In genomic region chr3:154682570-154682969, GRCm38 (mm10) we compare ENCODE assay signal across 22 mouse cellular contexts. TPM values are rescaled to one million over a fixed set of nuclear protein-coding genes. Genes with fewer than 3 reads are reported as not detected.
DNase-seq lines count a peak whose midpoint lies in the region; ATAC-seq and TF ChIP-seq lines count a peak whose summit lies in the region.
"Had no signal": no experiment of that assay in that cellular context is flagged by ENCODE, and none has a peak within 500 bp of the region (broad histone marks: within the 10 kb centered on the region; RNA-seq: fewer than 3 reads in every experiment).

No protein-coding gene starts in this region.

- no peaks in the 10 kb centered on the region for H3K9me3 ChIP-seq in forebrain, embryonic 13.5 days (replicated peaks)
- no peaks in the 10 kb centered on the region for H3K9me3 ChIP-seq in forebrain, embryonic 14.5 days (replicated peaks; ENCODE audit: control insufficient read depth, low read length)
- H3K9me3 ChIP-seq in intestine, embryonic 14.5 days (ENCODE audit: control insufficient read depth, low read length), result no peaks in the 10 kb centered on the region
- no peaks in the 10 kb centered on the region for H3K9me3 ChIP-seq in intestine, postnatal 0 days (ENCODE audit: control insufficient read depth)
- H3K9me3 ChIP-seq in neural tube, embryonic 15.5 days (replicated peaks), result no peaks in the 10 kb centered on the region
- H3K9me3 ChIP-seq: embryonic facial prominence, embryonic 10.5 days; embryonic facial prominence, embryonic 12.5 days; forebrain, embryonic 15.5 days had no signal

- H3K4me3 ChIP-seq in forebrain, embryonic 13.5 days, result no peak overlapping the region
- H3K4me3 ChIP-seq in forebrain, embryonic 14.5 days (ENCODE audit: low read depth, low read length), result no peak overlapping the region
- no peak overlapping the region for H3K4me3 ChIP-seq in intestine, embryonic 14.5 days (ENCODE audit: low read depth, low read length)
- no peak overlapping the region for H3K4me3 ChIP-seq in intestine, postnatal 0 days (ENCODE audit: low read depth, low read length)
- H3K4me3 ChIP-seq in neural tube, embryonic 15.5 days (replicated peaks), result no peak overlapping the region
- H3K4me3 ChIP-seq: embryonic facial prominence, embryonic 10.5 days; embryonic facial prominence, embryonic 12.5 days; forebrain, embryonic 15.5 days had no signal

- TF ChIP-seq CTCF in intestine, postnatal 0 days (IDR thresholded peaks at IDR 0.05; ENCODE audit: low read depth), result no peak

- H3K27ac ChIP-seq in forebrain, embryonic 13.5 days, result no peak overlapping the region
- H3K27ac ChIP-seq in forebrain, embryonic 14.5 days (ENCODE audit: low read depth, low read length), result no peak overlapping the region
- no peak overlapping the region for H3K27ac ChIP-seq in intestine, embryonic 14.5 days (ENCODE audit: low read depth)
- no peak overlapping the region for H3K27ac ChIP-seq in intestine, postnatal 0 days (ENCODE audit: low read depth, low read length)
- H3K27ac ChIP-seq in neural tube, embryonic 15.5 days (replicated peaks), result no peak overlapping the region
- H3K27ac ChIP-seq: embryonic facial prominence, embryonic 10.5 days; embryonic facial prominence, embryonic 12.5 days; forebrain, embryonic 15.5 days had no signal

- no peak for DNase-seq in forebrain, embryonic 14.5 days (ENCODE audit: low spot score)
- peak; percentile 18 for DNase-seq in intestine, embryonic 14.5 days (ENCODE audit: low spot score)
- DNase-seq: adrenal gland, adult 8-10 months; adrenal gland, postnatal 14 days; adrenal gland, postnatal 36 days; B cell, adult 2 months; cerebellum, adult 11-12 months; cerebellum, adult 2 months; cerebellum, adult 9-10 months; cerebellum, postnatal 10 days; cerebellum, postnatal 25 days; forebrain, postnatal 0 days had no signal

- H3K36me3 ChIP-seq in forebrain, embryonic 13.5 days (ENCODE audit: poor library complexity, severe bottlenecking), result no peaks in the 10 kb centered on the region
- H3K36me3 ChIP-seq in forebrain, embryonic 14.5 days (ENCODE audit: control insufficient read depth, insufficient read depth, low read length), result no peaks in the 10 kb centered on the region
- no peaks in the 10 kb centered on the region for H3K36me3 ChIP-seq in intestine, embryonic 14.5 days (ENCODE audit: control insufficient read depth, insufficient read depth, low read length)
- H3K36me3 ChIP-seq in intestine, postnatal 0 days (ENCODE audit: control insufficient read depth, insufficient read depth), result no peaks in the 10 kb centered on the region
- no peaks in the 10 kb centered on the region for H3K36me3 ChIP-seq in neural tube, embryonic 15.5 days
- H3K36me3 ChIP-seq: embryonic facial prominence, embryonic 10.5 days; embryonic facial prominence, embryonic 12.5 days; forebrain, embryonic 15.5 days; G1E had no signal

- 0 out of 2 replicates have a peak, but pooled peaks have one; percentile 36 for ATAC-seq in forebrain, embryonic 13.5 days
- ATAC-seq in forebrain, embryonic 14.5 days, result no peak
- no peak for ATAC-seq in intestine, embryonic 14.5 days (replicated peaks; ENCODE audit: low FRiP score, low TSS enrichment, low read depth)
- ATAC-seq in intestine, postnatal 0 days, result no peak
- ATAC-seq in neural tube, embryonic 15.5 days (ENCODE audit: low FRiP score), result peak; percentile 53; the same call in 1 of the 2 replicates
- ATAC-seq: activated CD4-positive, CD25-positive, alpha-beta regulatory T cell, adult 4 months; CD4-positive, CD25-positive, alpha-beta regulatory T cell, adult 4 months; forebrain, embryonic 15.5 days; forebrain, postnatal 0 days; Patski had no signal

- H3K4me1 ChIP-seq in forebrain, embryonic 13.5 days, result peaks cover 4% of the 10 kb centered on the region; the same call in 1 of the 2 replicates
- H3K4me1 ChIP-seq in forebrain, embryonic 14.5 days (ENCODE audit: control insufficient read depth, insufficient read depth, low read length), result no peaks in the 10 kb centered on the region
- no peaks in the 10 kb centered on the region for H3K4me1 ChIP-seq in intestine, embryonic 14.5 days (replicated peaks; ENCODE audit: control insufficient read depth, insufficient read depth, low read length)
- no peaks in the 10 kb centered on the region for H3K4me1 ChIP-seq in intestine, postnatal 0 days (replicated peaks; ENCODE audit: control insufficient read depth, insufficient read depth, low read length)
- H3K4me1 ChIP-seq in neural tube, embryonic 15.5 days, result no peaks in the 10 kb centered on the region
- H3K4me1 ChIP-seq: embryonic facial prominence, embryonic 12.5 days; forebrain, embryonic 15.5 days had no signal

- H3K4me2 ChIP-seq in forebrain, embryonic 13.5 days, result no peak overlapping the region
- no peak overlapping the region for H3K4me2 ChIP-seq in forebrain, embryonic 14.5 days (ENCODE audit: low read length)
- H3K4me2 ChIP-seq in intestine, embryonic 14.5 days (ENCODE audit: low read length), result no peak overlapping the region
- H3K4me2 ChIP-seq in intestine, postnatal 0 days (replicated peaks; ENCODE audit: low read depth), result no peak overlapping the region
- no peak overlapping the region for H3K4me2 ChIP-seq in neural tube, embryonic 15.5 days
- H3K4me2 ChIP-seq: embryonic facial prominence, embryonic 12.5 days; forebrain, embryonic 15.5 days had no signal

- 79% methylated on average over 2 of the region's 2 CpGs for WGBS in forebrain, embryonic 13.5 days
- WGBS in forebrain, embryonic 14.5 days, result 78% methylated on average over 2 of the region's 2 CpGs
- 66% methylated on average over 2 of the region's 2 CpGs for WGBS in intestine, embryonic 14.5 days
- 70% methylated on average over 2 of the region's 2 CpGs for WGBS in intestine, postnatal 0 days
- WGBS in neural tube, embryonic 15.5 days, result 61% methylated on average over 2 of the region's 2 CpGs

- H3K9ac ChIP-seq in forebrain, embryonic 13.5 days, result no peak overlapping the region
- no peak overlapping the region for H3K9ac ChIP-seq in forebrain, embryonic 14.5 days (ENCODE audit: low read length)
- no peak overlapping the region for H3K9ac ChIP-seq in intestine, embryonic 14.5 days (ENCODE audit: low read length)
- no peak overlapping the region for H3K9ac ChIP-seq in intestine, postnatal 0 days (ENCODE audit: low read depth, low read length)
- no peak overlapping the region for H3K9ac ChIP-seq in neural tube, embryonic 15.5 days (replicated peaks)
- H3K9ac ChIP-seq: embryonic facial prominence, embryonic 12.5 days; forebrain, embryonic 15.5 days; forebrain, postnatal 0 days had no signal

- no peaks in the 10 kb centered on the region for H3K27me3 ChIP-seq in forebrain, embryonic 13.5 days
- no peaks in the 10 kb centered on the region for H3K27me3 ChIP-seq in forebrain, embryonic 14.5 days (replicated peaks; ENCODE audit: control insufficient read depth, insufficient read depth, low read length)
- no peaks in the 10 kb centered on the region for H3K27me3 ChIP-seq in intestine, embryonic 14.5 days (replicated peaks; ENCODE audit: control insufficient read depth, insufficient read depth, low read length)
- no peaks in the 10 kb centered on the region for H3K27me3 ChIP-seq in intestine, postnatal 0 days (replicated peaks; ENCODE audit: control insufficient read depth, insufficient read depth, low read length)
- H3K27me3 ChIP-seq in neural tube, embryonic 15.5 days (replicated peaks), result no peaks in the 10 kb centered on the region
- H3K27me3 ChIP-seq: embryonic facial prominence, embryonic 12.5 days; forebrain, embryonic 15.5 days had no signal

RNA-seq across cellular contexts. Expression of gene Erich3, which starts 18.9 kb away (rescaled TPM):
- 0.70 and 0.79 TPM in 2 replicates for polyA plus RNA-seq in forebrain, embryonic 13.5 days (2015; fragmentation: Nextera tagmentation; extraction: Ambion mirVana)
- 0.98 and 1.1 TPM in 2 replicates for polyA plus RNA-seq in forebrain, embryonic 14.5 days (2014; fragmentation: Nextera tagmentation; extraction: Ambion mirVana)
- 0.09 and 0.55 TPM in 2 replicates for polyA plus RNA-seq in intestine, embryonic 14.5 days (2014; fragmentation: Nextera tagmentation; extraction: Ambion mirVana)
- polyA plus RNA-seq in intestine, postnatal 0 days (2015; fragmentation: Nextera tagmentation; extraction: Ambion mirVana), result 0.08 and 0.12 TPM in 2 replicates
- 1.9 and 2.6 TPM in 2 replicates for polyA plus RNA-seq in neural tube, embryonic 15.5 days (2015; fragmentation: Nextera tagmentation; extraction: Ambion mirVana)
- polyA plus RNA-seq: activated CD4-positive, CD25-positive, alpha-beta regulatory T cell, adult 4 months; CD4-positive, CD25-positive, alpha-beta regulatory T cell, adult 4 months; G1E had no signal

Comparison
In these comparisons a context has a peak if more than half of its experiments do, and no peak if none do; other contexts are left out.
1. ATAC-seq: peak in forebrain, embryonic 13.5 days (single experiment) and neural tube, embryonic 15.5 days (single experiment); none in forebrain, embryonic 14.5 days (single experiment), intestine, embryonic 14.5 days (single experiment) and intestine, postnatal 0 days (single experiment).